Mouse (Mus musculus) midbrain, embryonic 16.5 days (tissue): ENCODE data around the gene Nle1. TPM values are rescaled to one million over a fixed set of nuclear protein-coding genes. Genes with fewer than 3 reads are reported as not detected.

Experiments
- ATAC-seq: fragments of 200-750 bp; cut with Nextera tagmentation; 2 replicates; pipeline ENCODE4 v1.8.0; 2017; ENCODE audit warnings: moderate TSS enrichment
- H3K27ac ChIP-seq: fragments of 300-500 bp; sonication (generic); 2 replicates; pipeline ENCODE4 v1.5.1; 2014; ENCODE audit warnings: mild to moderate bottlenecking, low read length, mixed read lengths
- H3K27me3 ChIP-seq: fragments of 300-500 bp; sonication (generic); 2 replicates; pipeline ENCODE4 v1.6.1; 2014; ENCODE audit warnings: low read depth, low read length, mixed read lengths; ENCODE audit not compliant: control insufficient read depth, insufficient read depth
- H3K36me3 ChIP-seq: fragments of 300-500 bp; sonication (generic); 2 replicates; pipeline ENCODE4 v1.6.1; 2014; ENCODE audit warnings: mild to moderate bottlenecking, low read length, moderate library complexity, mixed read lengths; ENCODE audit not compliant: control insufficient read depth, insufficient read depth
- H3K4me1 ChIP-seq: fragments of 300-500 bp; sonication (generic); 2 replicates; pipeline ENCODE4 v1.6.1; 2014; ENCODE audit warnings: mild to moderate bottlenecking, low read length, mixed read lengths; ENCODE audit not compliant: control insufficient read depth, insufficient read depth
- H3K4me2 ChIP-seq: fragments of 300-500 bp; sonication (generic); 2 replicates; pipeline ENCODE4 v1.6.1; 2014; ENCODE audit warnings: mild to moderate bottlenecking, low read length, mixed read lengths
- H3K4me3 ChIP-seq: fragments of 300-500 bp; sonication (generic); 2 replicates; pipeline ENCODE4 v1.5.1; 2014; ENCODE audit warnings: low read depth, mild to moderate bottlenecking, low read length, moderate library complexity, mixed read lengths
- H3K9ac ChIP-seq: fragments of 300-500 bp; sonication (generic); 2 replicates; pipeline ENCODE4 v1.6.1; 2014; ENCODE audit warnings: low read depth, low read length, mixed read lengths
- H3K9me3 ChIP-seq: fragments of 300-500 bp; sonication (generic); replicated peaks from 2 replicates; pipeline ENCODE4 v1.6.1; 2014; ENCODE audit warnings: mild to moderate bottlenecking, low read length, mixed read lengths; ENCODE audit not compliant: control insufficient read depth, poor library complexity, severe bottlenecking
- WGBS: fragments of 180-500 bp; shearing (Covaris S2); extraction: QIAGEN DNeasy Blood & Tissue Kit; methylation state at CpG from one replicate; pipeline ENCODE4 v1.1.7; 2014; 5-methylcytosine and 5-hydroxymethylcytosine counted together
- polyA plus RNA-seq: library from polyadenylated mRNA; unstranded; fragments of >200 nt; fragmentation: Nextera tagmentation; extraction: Ambion mirVana; gene quantifications from 2 replicates; pipeline ENCODE4 v1.2.1, GENCODE M21; 2015

Gene Nle1
- polyA plus RNA-seq, 1 experiment from 2014 or later: 35.7 TPM

DNA sequence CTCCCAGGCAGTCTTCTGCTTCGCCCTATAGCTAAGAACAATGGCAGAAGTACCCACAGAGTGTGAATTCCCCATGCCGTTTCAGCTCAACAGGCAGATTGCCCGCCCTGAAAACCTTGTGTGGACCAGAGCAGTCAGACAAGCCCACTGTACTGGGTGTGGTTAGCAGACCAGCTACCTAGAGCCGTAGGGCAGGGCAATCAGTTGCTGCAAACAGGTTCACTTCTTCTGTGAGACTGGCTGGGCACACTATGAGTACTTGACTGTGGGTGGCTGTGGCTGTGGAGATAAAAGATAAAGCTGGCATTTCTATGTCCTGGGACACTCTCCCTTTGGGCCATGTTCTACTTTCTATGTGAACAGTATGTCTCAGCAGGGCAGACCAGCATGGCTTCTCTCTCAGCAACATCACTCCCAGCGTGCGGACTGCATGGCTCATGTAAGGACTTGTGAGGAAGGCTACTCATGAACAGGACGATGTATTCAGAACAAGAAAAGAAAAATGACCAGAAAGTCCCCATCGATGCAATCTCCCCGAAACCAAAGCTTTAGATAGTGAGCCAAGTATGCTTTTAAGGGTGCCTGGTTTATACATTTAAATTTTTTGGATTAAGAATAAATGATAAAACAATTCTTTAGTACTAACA, 52.8 kb downstream of the Nle1 start:
- Histone ChIP-seq H3K27ac (no peak overlapping the region), H3K4me3 (no peak overlapping the region), H3K9me3 (no peaks in the 10 kb centered on the region), H3K27me3 (no peaks in the 10 kb centered on the region), H3K36me3 (no peaks in the 10 kb centered on the region), H3K9ac (no peak overlapping the region), H3K4me2 (no peak overlapping the region), H3K4me1 (no peaks in the 10 kb centered on the region)
- 76% methylated on average over 9 of the region's 9 CpGs for WGBS
- no peak for ATAC-seq

DNA sequence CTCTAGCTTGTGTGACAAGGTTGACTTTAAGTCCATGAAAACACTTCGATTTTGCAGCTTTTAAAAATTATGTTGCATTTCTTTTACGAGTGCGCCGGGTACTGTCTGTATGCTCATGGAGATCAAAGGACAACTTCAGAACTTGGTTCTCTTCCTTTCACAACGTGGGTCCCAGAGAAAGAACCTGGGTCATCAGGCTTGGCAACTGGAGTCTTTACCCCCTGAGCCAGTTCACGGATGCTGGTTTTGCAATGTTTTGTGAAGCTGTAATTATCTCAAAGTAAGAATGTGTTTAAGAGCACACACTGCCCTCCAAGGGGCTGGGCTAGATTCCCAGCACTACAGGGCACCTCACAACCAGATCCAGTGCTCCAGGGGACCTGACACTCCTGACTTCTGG, 54.1 kb downstream of the Nle1 start:
- H3K27ac ChIP-seq: no peak overlapping the region
- H3K4me2 ChIP-seq: no peak overlapping the region
- ATAC-seq: no peak
- H3K27me3 ChIP-seq: no peaks in the 10 kb centered on the region
- no peak overlapping the region for H3K4me3 ChIP-seq
- WGBS: 89% methylated on average over 6 of the region's 6 CpGs
- H3K9ac ChIP-seq: no peak overlapping the region
- H3K9me3 ChIP-seq: no peaks in the 10 kb centered on the region
- H3K36me3 ChIP-seq: no peaks in the 10 kb centered on the region
- H3K4me1 ChIP-seq: no peaks in the 10 kb centered on the region; the same call in 1 of the 2 replicates

DNA sequence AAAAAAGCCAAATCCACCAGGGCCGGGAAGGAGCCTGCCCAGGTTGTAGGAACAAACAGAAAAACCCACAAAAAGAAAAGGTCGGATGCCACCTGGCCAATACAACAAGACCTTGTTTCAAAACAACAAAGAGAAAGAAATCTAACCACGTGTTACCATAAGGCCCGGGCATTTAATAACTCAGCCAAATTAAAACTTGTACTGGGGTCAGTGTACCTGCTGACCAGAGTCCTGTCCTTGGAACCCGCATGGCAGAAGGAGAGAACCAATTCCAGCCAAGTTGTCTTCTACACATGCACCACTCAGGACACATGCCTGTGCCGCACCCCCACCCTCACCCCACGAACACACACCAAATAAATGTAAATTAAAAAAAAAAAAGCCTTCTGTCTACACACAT, 55.3 kb downstream of the Nle1 start:
- Histone ChIP-seq H3K9me3 (no peaks in the 10 kb centered on the region), H3K9ac (no peak overlapping the region), H3K4me2 (no peak overlapping the region), H3K27ac (no peak overlapping the region), H3K36me3 (no peaks in the 10 kb centered on the region), H3K4me3 (no peak overlapping the region), H3K4me1 (no peaks in the 10 kb centered on the region; the same call in 1 of the 2 replicates), H3K27me3 (no peaks in the 10 kb centered on the region)
- no peak for ATAC-seq
- WGBS: 90% methylated on average over 7 of the region's 7 CpGs

DNA sequence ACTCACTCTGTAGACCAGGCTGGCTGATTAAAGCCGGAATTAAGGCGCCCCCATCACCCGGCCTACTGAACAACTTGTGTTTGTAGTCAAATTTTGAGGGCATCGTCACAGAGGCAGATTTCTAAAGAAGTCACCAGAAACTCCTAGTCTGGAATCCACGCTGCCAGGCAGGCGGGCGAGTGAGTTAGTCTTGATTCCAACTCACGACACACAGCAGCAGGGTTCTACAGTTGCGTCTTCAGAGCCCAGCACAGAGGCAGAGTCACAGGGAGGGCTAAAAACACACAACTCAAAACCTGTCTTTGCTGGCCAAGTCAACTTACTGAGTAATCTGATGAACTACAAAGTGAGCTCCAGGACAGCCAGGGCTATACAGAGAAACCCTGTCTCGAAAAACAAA, 55.7 kb downstream of the Nle1 start:
- Histone ChIP-seq H3K4me2 (no peak overlapping the region), H3K27me3 (no peaks in the 10 kb centered on the region), H3K4me3 (no peak overlapping the region), H3K4me1 (no peaks in the 10 kb centered on the region; the same call in 1 of the 2 replicates), H3K36me3 (no peaks in the 10 kb centered on the region), H3K9me3 (no peaks in the 10 kb centered on the region), H3K9ac (no peak overlapping the region), H3K27ac (no peak overlapping the region)
- ATAC-seq: no peak
- 82% methylated on average over 10 of the region's 10 CpGs for WGBS

DNA sequence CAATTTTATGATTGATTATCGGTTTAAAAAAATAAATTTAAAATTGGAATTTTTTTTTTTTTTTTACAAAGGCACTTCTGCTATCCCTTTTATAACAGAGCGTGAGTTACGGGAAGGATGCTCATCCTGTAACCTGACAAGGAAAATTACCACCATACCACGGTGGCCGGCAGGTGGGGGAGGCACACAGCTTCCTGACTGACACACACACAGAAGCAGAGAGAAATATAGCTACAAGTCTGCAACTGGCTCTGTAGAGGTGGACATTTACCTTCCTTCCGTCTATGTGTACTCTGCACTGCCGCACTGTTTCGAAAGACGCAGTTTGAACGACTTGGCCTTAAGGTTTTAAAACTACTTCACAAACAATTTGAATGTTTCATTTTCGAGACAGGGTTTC, 56.1 kb downstream of the Nle1 start:
- Histone ChIP-seq H3K9me3 (no peaks in the 10 kb centered on the region), H3K9ac (no peak overlapping the region), H3K27me3 (no peaks in the 10 kb centered on the region), H3K4me2 (no peak overlapping the region), H3K27ac (no peak overlapping the region), H3K36me3 (no peaks in the 10 kb centered on the region), H3K4me3 (no peak overlapping the region), H3K4me1 (peaks cover 3% of the 10 kb centered on the region; the same call in 1 of the 2 replicates)
- WGBS: 86% methylated on average over 11 of the region's 11 CpGs
- no peak for ATAC-seq

Other genes starting within 250 kb of the Nle1 start
- gene Cct6b, start 144.1 kb downstream of the Nle1 start, polyA plus RNA-seq: 0.25 and 0.46 TPM in 2 replicates
- 26.6 and 29.6 TPM in 2 replicates for gene Zfp830, start 144.1 kb downstream of the Nle1 start, polyA plus RNA-seq
- gene Lig3, start 127.3 kb downstream of the Nle1 start, polyA plus RNA-seq: 25.6 and 28.5 TPM in 2 replicates
- 3.9 and 4.2 TPM in 2 replicates for gene Rffl, start 37.2 kb downstream of the Nle1 start, polyA plus RNA-seq
- gene Rad51d, start 17.8 kb downstream of the Nle1 start, polyA plus RNA-seq: 13.6 and 13.7 TPM in 2 replicates
- gene Fndc8, start 16.3 kb downstream of the Nle1 start, polyA plus RNA-seq: 1.0 and 1.1 TPM in 2 replicates
- 0.78 and 1.5 TPM in 2 replicates for gene Unc45b, start 2.1 kb upstream of the Nle1 start, polyA plus RNA-seq
- 1.4 and 1.6 TPM in 2 replicates for gene Slfn5, start 42.9 kb upstream of the Nle1 start, polyA plus RNA-seq
- 1.7 and 1.9 TPM in 2 replicates for gene Slfn9, start 83.4 kb upstream of the Nle1 start, polyA plus RNA-seq
- 0.09 and 0.14 TPM in 2 replicates for gene Slfn8, start 112.4 kb upstream of the Nle1 start, polyA plus RNA-seq
- gene Slfn2, start 156.7 kb upstream of the Nle1 start, polyA plus RNA-seq: 0.61 and 1.1 TPM in 2 replicates
- not detected in 2 replicates for gene Slfn1, start 208.4 kb upstream of the Nle1 start, polyA plus RNA-seq